Mouse (Mus musculus) kidney, postnatal 36 days (tissue): ENCODE measurements around the gene Stn1.

Experiments used
- DNase-seq, 2 experiments: peaks; one replicate each; pipeline ENCODE4 v3.0.0; 2021 to 2022; ENCODE audit warnings: mixed read lengths in 2 of 2

The Stn1 gene

DNA sequence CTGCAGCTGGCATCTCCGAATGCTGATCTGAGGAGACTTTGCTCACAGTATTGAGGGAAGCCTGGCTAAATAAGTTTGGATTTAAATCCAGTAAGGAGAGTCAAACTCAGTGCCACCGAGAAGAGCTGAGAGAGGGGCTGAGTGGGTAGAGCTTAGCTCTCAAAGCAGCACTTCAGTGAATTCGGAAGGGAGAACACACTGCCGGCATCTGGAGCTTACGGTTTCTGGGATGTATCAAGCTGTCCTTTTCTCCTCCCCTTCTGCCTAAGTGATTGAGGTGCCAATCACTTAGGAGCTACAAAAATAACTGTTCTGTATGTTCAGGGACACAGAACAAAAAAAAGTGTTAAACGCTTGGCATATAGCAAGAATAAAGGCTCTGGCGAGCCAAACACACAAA lies 5.1 kb upstream of the Stn1 start:
- no peak for DNase-seq

DNA sequence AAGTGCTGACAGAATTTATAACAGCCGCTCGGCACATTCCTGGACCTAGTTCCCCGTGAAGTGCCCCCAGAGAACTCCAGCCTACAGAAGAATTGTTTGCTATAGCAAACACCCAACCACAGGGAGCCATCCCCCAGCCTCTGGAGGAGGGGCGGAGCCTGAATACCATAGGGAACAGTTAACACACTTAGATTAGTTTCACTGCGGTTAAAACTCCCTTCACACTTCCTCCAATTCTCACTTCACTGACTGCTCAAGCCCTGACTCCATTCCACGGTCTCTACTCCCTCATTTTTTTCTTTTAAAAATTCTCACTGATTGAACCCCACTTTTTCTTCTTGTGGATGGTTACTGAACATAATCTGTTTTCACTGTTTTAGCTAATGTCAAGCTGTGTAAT lies 1.5 kb upstream of the Stn1 start:
- peak in 1 of 2 experiments; percentile 20 for DNase-seq

- DNase-seq = no peak
Measured at GRCm38 (mm10) chr19:47537879-47538278, 572 bp upstream of the Stn1 start.

DNA sequence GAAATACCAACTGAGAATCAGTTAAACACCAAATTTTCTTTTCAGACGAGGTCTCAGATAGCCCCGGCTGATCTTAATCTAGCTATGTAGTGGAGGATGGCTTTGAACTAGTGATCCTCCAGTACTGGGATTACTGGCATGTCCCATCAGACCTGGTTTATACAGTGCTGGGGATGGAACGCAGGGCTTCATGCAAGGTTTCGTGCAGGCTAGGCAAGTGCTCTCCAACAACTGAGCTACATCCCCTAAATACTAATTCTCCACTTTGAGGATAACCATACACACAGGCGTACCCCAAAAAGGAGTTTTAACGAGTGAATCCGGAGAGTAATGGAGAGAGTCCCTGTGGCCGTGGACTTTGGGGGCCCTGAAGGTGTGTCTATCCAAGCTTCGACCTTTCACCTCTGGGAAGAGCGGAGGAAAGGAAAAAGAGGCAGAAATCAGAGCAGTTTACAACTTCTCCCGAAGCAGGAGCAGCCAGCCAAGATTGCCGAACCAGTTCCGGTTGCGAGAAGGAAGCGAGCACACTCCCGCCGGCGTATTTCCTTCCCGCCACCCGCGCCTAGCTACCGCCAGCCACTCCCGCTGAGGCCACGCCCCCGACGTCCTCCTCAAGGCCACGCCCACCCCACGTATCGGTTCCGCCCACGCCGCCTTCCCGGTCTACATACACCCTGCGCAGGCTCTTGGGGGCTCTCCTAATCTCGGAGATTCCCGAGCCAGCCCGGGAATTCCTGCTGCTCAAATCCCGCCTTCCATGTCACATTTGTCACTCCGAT lies 597 bp downstream of the Stn1 start:
- peak; percentile 99 to 100 for DNase-seq

DNA sequence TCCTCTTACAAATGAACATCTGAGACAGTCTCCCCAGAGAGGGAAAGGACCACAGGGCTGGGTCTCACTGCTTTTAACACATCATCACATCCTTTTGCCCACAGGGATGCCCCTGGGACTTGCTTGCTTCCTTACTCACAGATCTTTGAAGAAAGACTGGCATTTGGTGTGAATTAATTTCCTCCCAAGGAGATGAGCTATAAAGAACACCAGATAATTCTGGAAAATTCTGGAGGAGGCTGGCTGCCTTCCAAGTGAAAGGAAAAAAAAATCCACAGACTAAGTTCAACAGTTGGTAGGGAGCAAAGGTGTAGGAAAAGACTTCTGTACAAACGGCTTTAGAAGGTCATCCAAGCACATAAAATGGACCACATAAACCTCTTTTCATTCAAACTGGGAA lies 3.2 kb downstream of the Stn1 start:
- peak; percentile 42 to 50 for DNase-seq

DNA sequence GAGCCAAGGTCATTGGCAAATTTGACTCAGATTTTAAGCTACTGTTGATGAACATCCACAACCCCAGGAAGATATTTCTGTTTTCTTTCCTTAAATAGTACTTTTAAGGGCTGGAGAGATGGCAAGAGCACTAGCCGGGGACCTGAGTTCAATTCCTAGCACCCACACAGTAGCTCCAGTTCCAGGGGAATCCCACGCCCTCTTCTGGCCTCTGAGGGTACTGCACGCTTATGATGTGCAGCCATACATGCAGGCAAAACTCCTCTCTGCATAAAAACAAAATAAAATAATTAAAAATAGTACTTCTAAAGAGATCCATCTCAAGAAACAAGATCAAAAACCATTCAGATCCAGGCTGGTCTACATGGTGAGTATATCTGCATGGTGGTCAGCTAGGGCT lies 4.9 kb downstream of the Stn1 start:
- no peak for DNase-seq

DNA sequence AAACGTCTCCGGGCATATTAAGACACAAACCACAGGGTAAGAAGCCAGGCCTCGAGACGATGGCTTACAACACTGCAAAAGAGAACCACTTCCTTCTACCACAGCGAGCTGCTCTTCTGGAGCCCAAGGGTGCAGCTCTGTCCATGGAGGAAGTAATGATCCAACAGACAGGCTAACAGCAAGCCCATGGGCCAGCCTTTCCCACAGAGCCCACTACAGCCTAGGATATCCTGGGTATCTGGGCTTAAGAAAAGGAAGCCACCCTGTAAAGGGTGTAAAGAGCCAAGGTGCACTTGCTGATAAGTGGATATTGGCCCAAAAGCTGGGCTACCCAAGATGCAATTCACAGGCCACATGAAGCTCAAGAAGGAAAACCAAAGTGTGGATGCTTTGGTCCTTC lies 6.0 kb downstream of the Stn1 start:
- DNase-seq = no peak

DNA sequence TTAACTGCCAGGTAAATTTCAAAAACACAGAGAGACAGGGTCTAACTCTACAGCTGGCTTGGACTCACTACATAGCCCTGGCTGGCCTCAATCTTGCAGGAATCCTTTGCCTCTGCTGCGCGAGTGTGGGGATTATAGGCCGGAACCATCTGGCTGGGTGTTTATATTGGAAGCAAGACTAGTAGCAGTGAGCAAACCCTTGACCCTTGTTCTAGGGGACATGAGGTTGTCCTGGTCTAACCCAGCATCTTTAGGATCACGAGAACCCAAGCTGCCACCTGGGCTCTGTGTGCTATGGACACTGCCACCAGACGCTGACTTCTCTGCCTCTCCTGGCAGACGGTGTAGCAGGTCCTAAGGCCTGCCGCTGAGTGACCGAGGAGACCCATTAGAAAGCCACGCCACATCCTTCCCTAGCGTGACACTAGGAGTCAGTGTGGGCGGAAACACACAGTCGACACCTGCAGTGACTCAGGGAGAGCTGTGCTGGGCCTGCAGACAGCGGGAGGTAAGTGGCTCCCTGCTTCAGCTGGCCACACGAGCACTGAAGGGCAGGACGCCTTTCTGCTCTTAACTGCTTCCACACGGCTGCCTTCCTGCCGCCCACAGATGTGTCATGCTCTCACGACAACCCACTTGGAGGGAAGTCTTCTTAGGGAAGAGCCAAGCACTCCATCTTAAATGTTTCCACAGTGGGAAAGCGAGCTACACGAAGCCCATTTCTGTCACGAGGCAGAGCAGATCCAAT lies 10.9 kb downstream of the Stn1 start:
- DNase-seq = peak in 1 of 2 experiments; percentile 21

GRCm38 (mm10) chr19:47524905-47525304 lies 12.4 kb downstream of the Stn1 start:
- no peak for DNase-seq

- DNase-seq = no peak
Measured at GRCm38 (mm10) chr19:47521403-47521802, 15.9 kb downstream of the Stn1 start.

DNA sequence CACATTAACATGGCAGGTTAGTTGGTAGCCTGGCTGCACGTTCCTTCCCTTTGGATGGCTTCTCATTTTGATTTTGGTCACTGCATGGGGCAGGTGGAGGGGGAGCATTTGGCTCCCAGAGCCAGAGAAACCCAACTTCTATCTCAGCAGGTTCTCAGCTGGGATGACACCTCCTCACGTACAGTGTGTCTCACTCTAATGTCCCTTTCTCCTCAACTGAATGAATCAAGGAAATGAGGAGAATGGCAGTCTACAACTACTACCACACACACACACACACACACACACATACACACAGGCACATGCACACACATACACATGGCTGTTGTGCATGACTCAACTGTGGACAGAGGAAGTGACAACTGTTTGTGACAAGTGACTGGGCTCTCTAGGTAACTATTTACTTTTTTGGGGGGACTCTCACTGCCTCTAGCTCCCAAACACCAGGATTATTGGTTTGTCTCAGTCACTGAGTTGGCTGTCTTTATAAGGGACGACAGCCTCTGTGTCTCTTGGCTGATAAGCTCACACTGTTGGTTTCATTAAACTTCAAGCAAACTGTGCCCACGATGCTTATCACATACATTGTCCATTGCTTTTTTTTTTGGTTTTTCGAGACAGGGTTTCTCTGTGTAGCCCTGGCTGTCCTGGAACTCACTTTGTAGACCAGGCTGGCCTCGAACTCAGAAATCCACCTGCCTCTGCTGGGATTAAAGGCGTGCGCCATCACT lies 18.0 kb downstream of the Stn1 start:
- DNase-seq = no peak

DNA sequence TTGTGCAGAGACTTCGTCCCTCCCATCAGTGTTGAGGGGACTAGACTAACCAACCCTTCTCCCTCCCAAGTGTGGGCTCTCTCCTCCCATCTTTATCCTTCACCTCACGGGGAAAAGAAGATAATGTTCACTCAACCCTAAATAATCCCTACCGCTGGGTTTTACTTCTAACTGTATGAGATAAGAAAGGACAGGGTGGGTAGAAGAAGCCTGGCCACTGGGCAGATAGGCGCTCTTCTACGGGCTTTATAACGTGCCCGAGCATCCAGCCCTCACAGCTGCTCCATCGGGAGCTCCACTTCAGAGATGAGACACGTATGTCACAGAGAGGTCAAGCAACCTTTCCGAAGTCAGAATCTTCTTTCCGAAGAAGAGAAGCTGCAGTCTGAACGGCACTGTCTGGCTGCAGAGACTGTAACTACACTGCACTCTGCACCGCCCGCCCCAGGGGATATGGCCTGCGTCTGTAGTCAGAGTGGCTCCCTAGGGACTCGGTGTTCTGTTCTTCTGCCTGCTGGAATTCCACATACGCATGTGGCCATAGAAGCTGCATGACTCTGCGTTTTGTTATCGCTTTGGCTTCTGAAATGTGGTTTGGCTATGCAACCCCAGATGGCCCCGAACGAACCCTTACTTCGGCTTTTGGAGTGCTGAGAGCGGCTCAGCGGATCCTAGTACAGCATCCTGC lies 18.7 kb downstream of the Stn1 start:
- peak; percentile 49 to 59 for DNase-seq

- no peak for DNase-seq
Measured at GRCm38 (mm10) chr19:47517570-47517969, 19.7 kb downstream of the Stn1 start.

DNA sequence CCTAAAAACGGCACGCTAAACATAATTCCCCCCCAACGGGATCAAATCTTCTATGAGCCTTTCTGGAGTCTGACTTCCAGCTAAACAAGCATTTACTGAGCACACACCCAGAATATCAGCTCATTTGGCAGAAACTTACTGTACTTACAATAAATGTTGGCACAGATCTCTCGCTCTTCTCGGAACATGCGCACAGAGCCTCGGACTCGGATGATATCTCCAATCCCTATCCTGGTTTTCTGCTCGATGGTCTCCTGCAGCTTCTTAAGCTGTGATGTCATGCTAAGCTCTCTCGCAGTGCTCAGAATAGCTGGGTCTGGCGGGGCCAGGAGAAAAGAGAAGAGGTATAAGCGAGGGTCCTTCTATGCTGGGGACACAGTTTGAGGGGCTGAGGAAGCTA lies 20.4 kb downstream of the Stn1 start:
- no peak for DNase-seq

DNA sequence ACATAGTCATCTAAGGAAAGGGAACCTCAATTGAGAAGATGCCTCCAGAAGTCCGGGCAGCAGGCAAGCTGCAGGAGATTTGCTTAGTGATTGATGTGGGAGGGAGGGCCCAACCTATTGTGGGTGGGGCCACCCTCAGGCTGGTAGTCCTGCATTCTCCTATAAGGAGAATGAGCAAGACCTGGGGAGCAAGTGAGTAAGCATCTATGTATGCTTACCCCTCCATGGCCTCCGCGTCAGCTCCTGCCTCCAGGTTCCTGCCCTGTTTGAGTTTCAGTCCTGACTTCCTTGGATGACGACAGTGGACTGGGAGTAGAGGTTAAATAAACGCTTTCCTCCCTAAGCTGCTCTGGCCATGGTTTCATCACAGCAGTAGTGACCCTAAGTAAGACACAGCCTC lies 22.2 kb downstream of the Stn1 start:
- DNase-seq = no peak

- DNase-seq = peak in 1 of 2 experiments; percentile 19
Measured at GRCm38 (mm10) chr19:47513618-47513897, 23.7 kb downstream of the Stn1 start.

DNA sequence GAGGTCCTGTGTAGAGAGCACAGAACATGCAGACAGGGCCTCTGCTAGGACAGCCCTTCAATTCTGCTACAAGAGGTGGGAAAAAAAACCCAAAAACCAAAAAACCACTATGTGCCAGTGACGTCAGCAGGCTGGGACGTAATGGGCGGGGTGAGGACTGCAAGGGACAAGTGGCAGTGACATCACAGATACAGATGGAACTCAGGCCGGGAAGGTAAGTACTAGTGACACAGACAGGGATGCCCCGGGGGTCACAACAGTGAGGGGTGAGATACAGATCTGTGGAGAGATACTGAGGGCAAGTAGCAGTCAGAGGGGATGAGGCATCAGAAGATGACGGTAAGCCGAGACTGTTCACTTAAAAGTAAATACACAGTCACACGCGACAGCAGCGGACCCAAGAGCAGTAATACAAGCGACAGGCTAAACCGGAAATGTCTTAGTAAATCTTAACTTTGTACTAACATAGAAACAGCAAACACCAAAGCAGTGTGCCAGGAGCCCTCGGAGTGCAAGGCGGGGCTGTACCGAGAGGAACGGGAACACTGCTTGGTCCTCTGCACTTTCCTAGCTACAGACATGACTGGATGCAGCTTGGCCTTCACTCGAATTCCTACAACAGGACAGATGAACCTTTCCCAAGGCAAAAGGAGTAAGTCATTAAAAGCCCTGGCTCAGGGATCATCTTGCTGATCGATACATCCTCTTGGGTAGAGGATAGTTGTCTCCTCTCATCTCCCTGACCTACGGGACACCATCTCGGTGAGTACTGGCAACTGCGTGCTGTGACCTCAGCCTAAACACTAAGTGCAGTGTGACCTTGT lies 24.3 kb downstream of the Stn1 start:
- DNase-seq = peak; percentile 48 to 49

DNA sequence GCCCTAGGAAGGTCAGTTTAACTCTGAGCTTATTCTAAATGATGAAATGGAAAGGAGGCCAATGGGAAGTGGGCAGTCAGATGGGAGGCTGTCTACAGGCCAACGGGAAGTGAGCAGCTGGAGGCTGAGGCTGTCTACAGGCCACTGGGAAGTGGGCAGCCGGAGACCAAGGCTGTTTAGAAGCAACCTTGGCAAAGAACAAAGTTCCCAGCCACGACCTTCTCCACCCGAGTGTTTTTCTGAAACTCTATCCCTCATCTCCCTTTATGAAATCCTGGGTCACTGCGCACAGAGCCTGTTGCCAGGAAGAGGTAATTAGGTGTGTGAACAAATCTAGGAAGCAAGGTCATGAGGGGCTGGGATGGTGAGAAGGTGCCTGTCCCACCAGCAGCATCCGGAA lies 25.3 kb downstream of the Stn1 start:
- peak in 1 of 2 experiments; percentile 21 for DNase-seq

DNA sequence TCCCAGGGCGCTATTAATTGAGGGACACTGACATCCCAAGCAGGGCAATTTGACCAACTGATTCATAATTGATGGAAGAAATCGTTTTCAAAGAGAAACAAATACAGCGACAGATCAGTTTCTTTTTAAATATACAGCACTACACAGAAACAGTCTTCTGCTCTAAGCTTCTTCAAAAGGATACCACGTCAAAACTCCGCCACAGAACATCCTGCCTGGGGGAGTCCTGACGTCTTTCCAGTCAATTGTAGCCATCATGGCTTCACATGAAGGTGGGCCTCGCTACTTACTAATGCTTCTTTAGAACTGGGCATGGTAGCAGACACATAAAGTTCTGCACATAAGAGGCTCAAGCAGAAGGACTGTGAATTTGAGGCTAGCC lies 26.0 kb downstream of the Stn1 start:
- DNase-seq = no peak

GRCm38 (mm10) chr19:47510473-47511293 lies 26.6 kb downstream of the Stn1 start:
- DNase-seq = peak; percentile 59 to 67

DNA sequence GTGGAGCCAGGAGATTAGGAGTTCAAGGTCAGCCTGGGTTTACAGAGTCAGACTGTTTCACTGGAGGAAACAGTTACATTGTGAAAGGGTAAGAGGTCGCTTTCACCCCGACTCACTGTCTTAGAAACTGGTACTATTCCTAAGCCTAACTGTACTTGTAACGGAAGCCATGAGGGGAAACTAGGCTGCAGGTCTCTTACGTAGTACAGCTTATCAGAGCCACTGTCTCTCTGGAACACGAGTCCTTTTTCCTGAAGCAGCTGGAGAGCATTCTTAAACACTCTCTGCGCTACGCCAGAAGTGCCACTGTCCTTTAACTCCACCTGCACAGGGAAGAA lies 27.2 kb downstream of the Stn1 start:
- DNase-seq = no peak
